Mouse (Mus musculus): ENCODE data around the gene Set.

The Set gene

DNA sequence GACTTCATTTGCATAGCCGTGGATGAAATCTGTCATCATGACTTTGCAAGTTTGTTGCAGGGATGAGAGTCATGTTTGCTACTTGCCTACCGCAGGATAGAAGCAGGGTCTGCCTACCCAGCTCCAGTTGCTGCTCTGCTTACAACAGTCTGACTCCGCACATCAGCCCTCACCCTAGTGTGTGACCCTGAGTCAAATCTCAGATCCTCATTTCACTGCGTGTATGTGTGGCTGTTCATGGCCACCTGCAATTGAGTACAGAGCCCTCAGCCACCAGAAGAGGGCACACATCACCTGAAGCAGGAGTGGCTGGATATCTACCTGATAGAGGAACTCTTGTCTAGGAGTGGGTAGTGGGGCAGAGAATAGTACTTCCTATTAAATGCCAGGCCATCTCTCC lies 30.1 kb downstream of the Set start:
- DNase-seq (ENCODE audit: low spot score in 2 of 2): no peak

DNA sequence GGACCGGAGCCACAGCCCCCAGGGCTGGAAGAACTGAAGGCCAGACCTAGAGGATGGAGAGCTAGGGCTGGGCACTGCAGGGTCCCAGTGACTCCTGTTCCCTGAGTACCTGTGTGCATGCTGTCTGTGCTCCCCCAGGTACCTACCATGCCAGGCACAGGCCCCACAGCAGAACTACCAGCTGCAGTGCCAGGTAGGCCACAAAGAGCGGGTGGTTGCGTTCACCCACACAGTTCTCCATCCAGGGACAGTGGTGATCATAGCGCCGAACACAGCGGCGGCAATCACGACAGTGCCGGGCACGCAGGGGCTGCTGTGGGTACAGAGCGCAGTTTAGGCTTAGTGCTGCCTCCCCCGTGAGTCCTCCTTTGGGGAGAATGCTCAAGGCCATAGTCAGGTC lies 34.3 kb downstream of the Set start:
- no peak for DNase-seq (ENCODE audit: low spot score in 2 of 2)

DNA sequence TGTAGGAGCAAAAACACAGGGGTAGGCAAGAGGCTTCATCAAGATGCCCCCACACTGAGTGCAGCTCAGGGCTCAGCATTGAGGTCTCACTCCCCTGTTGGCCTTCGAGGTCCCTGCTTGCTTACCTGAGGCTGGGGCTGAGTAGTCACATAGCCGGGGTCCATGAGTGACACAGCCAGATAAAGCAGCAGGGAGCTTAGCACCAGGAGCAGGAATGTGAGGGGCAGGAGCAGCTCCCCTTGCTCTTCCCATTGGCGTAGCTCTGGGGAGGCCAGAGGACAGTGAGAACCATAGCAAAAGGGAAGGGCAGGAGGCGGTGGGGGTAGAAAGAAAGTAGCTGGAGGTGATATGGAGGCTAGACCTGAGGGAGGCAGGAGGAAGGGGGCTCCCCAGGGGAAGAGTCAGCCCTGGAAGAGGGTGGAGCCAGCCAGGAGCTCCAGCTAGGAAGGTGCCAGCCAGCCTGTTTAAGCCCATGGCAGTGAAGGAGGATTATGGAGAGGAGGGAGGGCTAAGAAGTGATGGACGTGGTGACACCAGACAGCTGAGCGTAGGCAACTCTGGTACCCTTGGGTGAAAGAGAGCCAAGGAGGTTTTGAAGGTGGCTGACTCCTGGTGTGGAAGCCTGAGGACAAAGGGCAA lies 35.2 kb downstream of the Set start:
- no peak for DNase-seq (ENCODE audit: low spot score in 2 of 2)

DNA sequence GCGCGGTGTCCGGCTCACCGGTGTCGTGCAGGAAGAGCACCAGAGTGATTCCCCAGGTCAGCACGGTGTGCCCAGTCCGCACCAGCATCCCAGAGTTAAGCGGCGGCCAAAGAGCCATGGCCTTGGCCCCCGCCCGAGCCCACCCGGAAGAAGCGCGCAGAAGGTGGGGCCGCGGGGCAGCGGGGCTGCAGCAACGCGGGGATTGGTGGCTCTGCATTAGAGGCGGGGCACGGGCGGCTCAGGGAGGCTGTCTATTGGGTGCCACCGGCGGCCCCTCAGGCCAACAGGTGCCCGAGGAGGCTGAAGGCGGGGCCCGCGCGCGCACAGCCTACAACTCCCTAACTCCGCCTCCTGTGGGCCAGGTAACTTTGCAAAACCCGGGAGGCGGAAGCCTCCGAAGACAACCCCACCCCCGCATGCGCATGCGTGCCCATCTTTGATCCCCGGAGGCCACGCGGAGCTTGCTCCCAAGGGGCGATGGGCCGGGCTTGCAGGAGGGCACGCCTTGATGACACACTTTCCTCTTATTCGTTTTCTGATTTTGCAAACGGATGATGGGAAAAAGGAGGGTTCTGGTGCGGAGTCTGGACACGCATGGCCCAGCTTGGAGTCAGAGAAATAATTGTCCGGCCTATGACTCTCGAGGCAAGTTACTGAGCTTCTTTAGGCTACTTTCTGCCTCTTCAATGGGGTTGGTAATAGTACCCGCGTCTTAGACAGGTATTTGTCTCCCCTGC lies 36.5 kb downstream of the Set start, which contains the start of gene Zdhhc12:
Zdhhc12 (minus strand) TSS at position 178 of the 737 bp plus-strand sequence.
- peak; percentile 93 to 94 for DNase-seq (ENCODE audit: low spot score in 2 of 2)

DNA sequence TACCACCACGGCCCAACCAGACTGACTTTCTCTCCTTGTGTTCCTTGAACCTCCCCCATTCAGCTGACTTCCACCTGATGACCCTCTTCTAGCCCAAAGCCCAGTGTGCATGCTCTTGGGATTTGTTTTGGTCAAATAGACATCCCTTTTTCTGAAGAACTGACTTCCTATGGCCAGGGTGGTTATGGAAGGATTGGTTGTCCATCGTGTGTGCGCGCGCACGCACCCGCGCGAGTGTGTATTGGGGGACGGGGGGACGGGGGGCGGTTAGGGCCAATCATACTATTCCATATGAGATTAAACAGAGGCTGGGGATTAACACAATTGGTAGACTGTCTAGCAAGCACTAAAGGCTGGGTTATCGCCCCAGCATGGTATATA lies 37.0 kb downstream of the Set start:
- no peak for DNase-seq (ENCODE audit: low spot score in 2 of 2)

DNA sequence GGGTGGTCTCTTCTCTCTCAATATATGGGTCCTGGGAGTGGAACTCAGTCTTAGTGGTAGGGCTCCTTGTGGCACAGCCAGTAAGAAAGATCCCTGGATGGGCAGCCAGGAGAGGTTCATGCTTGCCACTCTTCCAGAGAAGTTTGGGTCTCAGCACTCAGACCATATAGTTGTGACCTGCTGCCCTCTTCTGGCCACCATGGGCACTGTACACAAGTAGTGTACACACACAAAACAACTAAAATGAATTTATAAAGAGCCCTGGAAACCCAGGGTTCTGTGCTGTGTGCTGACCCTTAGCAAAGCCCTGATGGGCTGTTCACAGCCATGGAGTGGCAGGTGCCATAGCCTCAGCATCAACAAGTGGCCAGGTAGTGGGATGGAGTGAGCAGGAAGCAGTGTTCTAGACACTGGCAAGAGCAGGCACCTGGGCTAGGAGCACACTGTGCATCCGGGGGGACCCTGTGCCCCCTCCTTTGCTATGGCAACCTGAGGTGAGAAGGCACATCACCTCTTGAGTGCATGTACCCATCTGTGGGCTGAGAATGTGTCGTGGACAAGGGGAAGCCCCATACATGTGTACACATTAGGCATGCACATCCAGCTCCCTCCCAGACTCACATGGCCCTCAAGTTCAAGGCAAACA lies 38.8 kb downstream of the Set start:
- no peak for DNase-seq (ENCODE audit: low spot score in 2 of 2)

DNA sequence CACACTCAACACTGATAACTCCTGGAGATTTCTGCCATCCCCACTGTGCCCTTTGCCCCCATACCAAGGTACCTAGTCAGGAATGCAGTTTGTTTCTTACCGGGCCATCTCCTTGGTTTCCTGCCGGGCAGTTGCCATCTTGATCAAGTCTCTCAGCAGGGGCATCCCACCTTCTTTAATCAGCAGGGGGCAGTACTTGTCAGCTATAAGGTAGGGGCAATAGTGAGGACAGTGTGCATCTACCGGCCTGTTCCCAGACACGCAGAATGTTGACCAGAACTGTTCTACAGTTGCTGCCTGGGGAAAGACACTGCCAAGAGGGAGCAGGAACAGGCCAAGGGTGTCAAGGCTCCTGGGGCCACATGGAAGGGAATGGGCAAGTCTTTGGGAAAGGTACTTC lies 43.0 kb downstream of the Set start:
- DNase-seq (ENCODE audit: low spot score in 2 of 2): no peak

DNA sequence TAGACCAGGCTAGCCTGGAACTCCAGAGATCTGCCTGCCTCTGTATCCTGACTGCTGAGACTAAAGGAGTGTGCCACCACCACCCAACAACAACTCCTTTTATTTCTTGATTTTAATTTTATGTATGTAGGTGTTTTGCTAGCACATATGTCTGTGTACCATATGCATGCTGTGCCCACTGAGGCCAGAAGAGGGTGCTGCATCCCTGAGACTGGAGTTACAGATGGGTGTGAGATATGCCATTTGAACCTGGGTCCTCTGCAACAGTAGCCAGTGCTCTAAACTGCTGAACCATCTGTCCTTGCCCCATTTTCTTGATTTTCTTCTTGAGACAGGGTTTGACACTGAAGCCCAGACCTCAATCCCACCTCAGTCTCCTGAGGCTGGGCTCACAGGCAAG lies 49.2 kb downstream of the Set start:
- no peak for DNase-seq (ENCODE audit: low spot score in 2 of 2)

DNA sequence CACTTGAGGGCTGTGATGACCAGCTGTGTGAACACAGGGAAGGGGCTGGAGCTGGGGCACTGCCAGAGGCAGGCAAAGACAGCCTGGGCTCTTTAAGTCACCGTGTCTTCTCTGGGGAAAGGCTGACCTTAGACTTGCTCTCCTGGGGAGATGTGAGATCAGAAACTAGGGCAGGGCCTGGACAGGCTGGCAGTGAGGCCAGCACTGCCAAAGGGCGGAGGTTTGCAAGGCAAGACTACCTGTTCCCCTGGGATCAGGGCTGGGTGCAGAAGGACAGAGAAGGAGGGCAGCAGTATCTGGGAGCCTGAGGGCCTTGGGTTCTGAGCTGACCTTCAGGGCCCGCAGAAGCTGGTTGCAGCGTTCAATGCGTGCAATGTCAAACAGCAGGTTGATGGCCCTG lies 50.5 kb downstream of the Set start:
- no peak for DNase-seq (ENCODE audit: low spot score in 2 of 2)

DNA sequence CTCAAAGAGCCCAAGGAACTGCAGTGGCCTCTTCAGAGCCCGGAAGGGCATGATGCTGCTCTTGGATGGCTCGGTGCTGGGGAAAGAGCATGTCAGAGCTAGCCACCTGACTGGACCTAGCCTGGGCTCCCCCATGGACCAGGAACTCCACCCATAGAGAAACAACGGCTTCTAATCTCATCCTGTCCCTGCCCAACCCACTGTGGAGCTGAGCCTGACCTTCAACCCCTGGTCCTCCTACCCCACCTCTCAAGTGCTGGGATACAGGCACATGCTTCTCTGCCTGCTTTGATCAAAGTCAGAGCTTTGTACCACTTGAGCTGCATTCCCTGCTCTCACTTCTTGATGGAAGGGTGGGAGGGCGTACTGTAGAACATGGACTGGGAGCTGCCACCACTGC lies 51.1 kb downstream of the Set start:
- no peak for DNase-seq (ENCODE audit: low spot score in 2 of 2)

DNA sequence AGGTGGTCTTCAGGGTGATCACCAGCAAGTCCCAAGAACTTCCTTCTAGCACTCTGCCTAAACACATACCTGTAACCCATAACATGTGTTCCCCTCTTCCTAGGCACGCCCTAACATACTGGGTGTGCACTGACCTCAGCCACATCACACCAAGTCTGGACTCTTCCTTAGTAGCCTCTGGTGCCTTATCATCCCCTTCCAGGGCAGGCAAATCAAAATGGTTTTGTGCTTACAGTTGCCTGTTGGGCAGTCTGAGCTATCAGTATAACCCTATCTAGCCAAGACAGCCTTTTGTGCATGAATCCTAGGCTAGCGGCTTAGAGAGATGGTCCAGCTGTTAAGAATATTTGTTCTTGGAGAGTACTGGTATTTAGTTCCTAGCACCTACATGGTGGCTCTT lies 54.3 kb downstream of the Set start:
- no peak for DNase-seq (ENCODE audit: low spot score in 2 of 2)

DNA sequence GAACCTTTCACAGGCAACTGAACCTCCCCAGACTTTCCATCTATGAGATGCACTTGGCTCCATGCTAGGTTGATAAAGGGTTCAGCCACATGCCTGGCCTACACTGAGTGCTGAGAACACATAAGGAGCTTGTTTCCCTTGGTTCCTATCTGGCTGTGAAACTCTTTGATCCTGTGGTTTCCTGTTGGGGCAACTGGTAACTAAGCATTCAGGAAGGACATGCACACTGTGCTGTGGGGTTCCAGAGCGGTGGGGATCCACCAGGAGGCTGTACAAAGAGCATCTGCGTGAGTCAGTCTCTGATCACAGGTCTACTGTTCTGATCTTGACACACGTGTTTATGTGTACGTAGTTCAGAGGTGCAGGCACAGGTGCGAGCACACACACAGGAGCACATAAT lies 55.4 kb downstream of the Set start:
- no peak for DNase-seq (ENCODE audit: low spot score in 2 of 2)

DNA sequence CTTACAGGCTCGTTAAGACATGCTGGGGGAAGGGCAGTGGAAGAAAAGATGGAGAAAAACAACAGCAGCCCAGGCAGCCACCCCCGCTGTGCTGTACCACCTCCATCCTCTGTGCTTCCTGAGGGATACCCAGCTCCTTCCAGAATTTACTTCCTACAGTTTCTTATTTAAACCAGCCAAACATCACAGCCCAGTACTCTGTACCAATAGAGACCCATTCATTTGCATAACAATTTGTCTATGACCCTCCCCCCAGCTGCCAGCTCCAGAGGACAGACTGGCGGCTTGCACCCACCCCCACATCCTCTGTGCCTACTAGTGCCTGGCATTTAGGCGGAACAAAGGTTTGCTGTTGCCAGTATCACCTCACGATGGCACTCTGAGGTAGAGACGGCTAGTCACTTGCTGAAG lies 62.5 kb downstream of the Set start:
- DNase-seq (ENCODE audit: low spot score in 2 of 2): no peak

DNA sequence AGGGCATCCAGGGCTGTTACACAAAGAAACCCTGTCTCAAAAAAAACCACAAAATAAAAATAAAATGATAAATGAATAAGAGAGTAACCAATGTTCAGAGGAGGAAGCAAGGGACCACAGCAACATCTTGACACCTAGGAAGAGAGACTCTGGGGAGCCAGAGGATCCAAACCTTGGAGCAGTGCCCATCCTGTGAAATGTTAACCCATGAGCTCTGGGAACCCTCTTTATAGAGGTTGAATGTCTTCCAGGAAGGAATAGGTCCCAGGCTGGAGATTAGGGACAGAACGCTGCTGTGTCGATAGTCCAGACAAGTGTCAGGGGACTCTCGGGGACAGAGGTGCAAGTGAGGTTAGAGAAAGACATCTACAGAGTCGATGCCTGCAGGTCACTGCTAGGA lies 63.1 kb downstream of the Set start:
- no peak for DNase-seq (ENCODE audit: low spot score in 2 of 2)

All from urinary bladder, postnatal 4 days (tissue).